Mouse (Mus musculus) c-Kit-positive CD71-positive TER-119-positive erythroid progenitor cells, embryonic 14.5 days (primary cell): ENCODE data around the gene Bud13.

Experiments
- DNase-seq: peaks from one replicate; pipeline ENCODE4 v3.0.0-alpha.2; 2013; ENCODE audit warnings: low spot score

Gene Bud13

GRCm38 (mm10) chr9:46337852-46338291 lies 55.1 kb downstream of the Bud13 start:
- no peak for DNase-seq

- DNase-seq, result no peak
Measured at GRCm38 (mm10) chr9:46338384-46338783, 55.6 kb downstream of the Bud13 start.

- DNase-seq, result no peak
Measured at GRCm38 (mm10) chr9:46339051-46339652, 56.3 kb downstream of the Bud13 start.

- DNase-seq, result no peak
Measured at GRCm38 (mm10) chr9:46345887-46346665, 63.3 kb downstream of the Bud13 start.
